12 mouse cellular contexts compared by ENCODE assay signal in genomic region chr6:12127287-12127686, GRCm38 (mm10).
"Had no signal": no experiment of that assay in that cellular context is flagged by ENCODE, and none has a peak within 500 bp of the region (broad histone marks: within the 10 kb centered on the region; RNA-seq: fewer than 3 reads in every experiment).

No protein-coding gene starts in this region.

- DNase-seq: lung, adult 18-20 months; lung, postnatal 4 days; retina, postnatal 1 day; right cerebral cortex, adult 18-20 months; right cerebral cortex, postnatal 25 days; right cerebral cortex, postnatal 4 days; spleen, adult 18-20 months; thymus, adult 2 months; thymus, postnatal 25 days; thymus, postnatal 4 days had no signal

- ATAC-seq: midbrain, embryonic 13.5 days; midbrain, embryonic 15.5 days had no signal
